Mouse (Mus musculus): Measurements from ENCODE around the gene Idh3g. TPM values are rescaled to one million over a fixed set of nuclear protein-coding genes. Genes with fewer than 3 reads are reported as not detected.

Gene Idh3g
- 144 and 247 TPM in 2 replicates for polyA plus RNA-seq (2012; rRNA removed)

- 28% methylated on average over 52 of the region's 52 CpGs for WGBS
- peak within 1 kb of the TSS; percentile 98 for H3K4me3 ChIP-seq (replicated peaks; ENCODE audit: extremely low read depth, low read depth, low read length)
Measured at GRCm38 (mm10) chrX:73786364-73787224, at the start of gene Idh3g, which contains the start of gene Ssr4. Gene Idh3g (minus strand): TSS chrX:73786897. Gene Ssr4 (plus strand): TSS chrX:73787028.

GRCm38 (mm10) chrX:73835731-73836130 is 49.0 kb upstream of the Idh3g start:
- no peaks in the 10 kb centered on the region for H3K4me1 ChIP-seq (ENCODE audit: control insufficient read depth, insufficient read depth, low read length)
- no peak overlapping the region for H3K4me3 ChIP-seq (replicated peaks; ENCODE audit: extremely low read depth, low read depth, low read length)
- no peak for DNase-seq
- no peak for TF ChIP-seq CTCF (IDR thresholded peaks at IDR 0.05; ENCODE audit: insufficient read depth, low read length)
- TF ChIP-seq POLR2A (IDR thresholded peaks at IDR 0.05; ENCODE audit: borderline replicate concordance, extremely low read depth, low read depth, low read length), result no peak
- 90% methylated on average over 1 of the region's 1 CpGs for WGBS

More at GRCm38 (mm10) chrX:73786364-73787224, at the start of gene Idh3g, which contains the start of gene Ssr4:
- DNase-seq, result peak; percentile 91
- H3K4me1 ChIP-seq (ENCODE audit: control insufficient read depth, insufficient read depth, low read length), result no peaks in the 10 kb centered on the region; the same call in 1 of the 2 replicates
- TF ChIP-seq CTCF (IDR thresholded peaks at IDR 0.05; ENCODE audit: insufficient read depth, low read length) (no peak), POLR2A (IDR thresholded peaks at IDR 0.05; ENCODE audit: borderline replicate concordance, extremely low read depth, low read depth, low read length) (peak; percentile 83; the same call in 1 of the 2 replicates)

- Histone ChIP-seq H3K4me1 (ENCODE audit: control insufficient read depth, insufficient read depth, low read length) (no peaks in the 10 kb centered on the region; the same call in 1 of the 2 replicates), H3K4me3 (replicated peaks; ENCODE audit: extremely low read depth, low read depth, low read length) (peak within 1 kb of the TSS; percentile 47)
- WGBS, result 24% methylated on average over 80 of the region's 84 CpGs
- DNase-seq, result peak; percentile 20
- TF ChIP-seq POLR2A (IDR thresholded peaks at IDR 0.05; ENCODE audit: borderline replicate concordance, extremely low read depth, low read depth, low read length) (no peak), CTCF (IDR thresholded peaks at IDR 0.05; ENCODE audit: insufficient read depth, low read length) (no peak)
Measured at GRCm38 (mm10) chrX:73824185-73825151, 37.8 kb upstream of the Idh3g start, which contains the start of gene Pdzd4. Gene Pdzd4 (minus strand): TSS chrX:73824969.

GRCm38 (mm10) chrX:73823747-73824146 is 37.0 kb upstream of the Idh3g start:
- Histone ChIP-seq H3K4me3 (replicated peaks; ENCODE audit: extremely low read depth, low read depth, low read length) (no peak overlapping the region), H3K4me1 (ENCODE audit: control insufficient read depth, insufficient read depth, low read length) (no peaks in the 10 kb centered on the region; the same call in 1 of the 2 replicates)
- WGBS, result 25% methylated on average over 17 of the region's 17 CpGs
- TF ChIP-seq CTCF (IDR thresholded peaks at IDR 0.05; ENCODE audit: insufficient read depth, low read length) (no peak), POLR2A (IDR thresholded peaks at IDR 0.05; ENCODE audit: borderline replicate concordance, extremely low read depth, low read depth, low read length) (no peak)
- DNase-seq, result no peak

- no peaks in the 10 kb centered on the region for H3K4me1 ChIP-seq (ENCODE audit: control insufficient read depth, insufficient read depth, low read length)
- DNase-seq, result no peak
- TF ChIP-seq POLR2A (IDR thresholded peaks at IDR 0.05; ENCODE audit: borderline replicate concordance, extremely low read depth, low read depth, low read length) (no peak), CTCF (IDR thresholded peaks at IDR 0.05; ENCODE audit: insufficient read depth, low read length) (no peak)
- WGBS, result 48% methylated on average over 3 of the region's 3 CpGs
- H3K4me3 ChIP-seq (replicated peaks; ENCODE audit: extremely low read depth, low read depth, low read length), result no peak overlapping the region
Measured at GRCm38 (mm10) chrX:73816596-73817314, 30.1 kb upstream of the Idh3g start.

GRCm38 (mm10) chrX:73815072-73815471 is 28.4 kb upstream of the Idh3g start:
- no peak overlapping the region for H3K4me3 ChIP-seq (replicated peaks; ENCODE audit: extremely low read depth, low read depth, low read length)

GRCm38 (mm10) chrX:73805814-73806213 is 19.1 kb upstream of the Idh3g start:
- TF ChIP-seq CTCF (IDR thresholded peaks at IDR 0.05; ENCODE audit: insufficient read depth, low read length) (no peak), POLR2A (IDR thresholded peaks at IDR 0.05; ENCODE audit: borderline replicate concordance, extremely low read depth, low read depth, low read length) (no peak)
- WGBS, result 70% methylated on average over 1 of the region's 1 CpGs
- no peaks in the 10 kb centered on the region for H3K4me1 ChIP-seq (ENCODE audit: control insufficient read depth, insufficient read depth, low read length)
- DNase-seq, result no peak
- no peak overlapping the region for H3K4me3 ChIP-seq (replicated peaks; ENCODE audit: extremely low read depth, low read depth, low read length)

More at GRCm38 (mm10) chrX:73815072-73815471, 28.4 kb upstream of the Idh3g start:
- TF ChIP-seq POLR2A (IDR thresholded peaks at IDR 0.05; ENCODE audit: borderline replicate concordance, extremely low read depth, low read depth, low read length), result no peak
- no peak for TF ChIP-seq CTCF (IDR thresholded peaks at IDR 0.05; ENCODE audit: insufficient read depth, low read length)
- no peaks in the 10 kb centered on the region for H3K4me1 ChIP-seq (ENCODE audit: control insufficient read depth, insufficient read depth, low read length)
- 27% methylated on average over 14 of the region's 14 CpGs for WGBS
- DNase-seq, result no peak

GRCm38 (mm10) chrX:73798502-73798901 is 11.8 kb upstream of the Idh3g start:
- no peak for TF ChIP-seq POLR2A (IDR thresholded peaks at IDR 0.05; ENCODE audit: borderline replicate concordance, extremely low read depth, low read depth, low read length)
- peak; percentile 60 for TF ChIP-seq CTCF (IDR thresholded peaks at IDR 0.05; ENCODE audit: insufficient read depth, low read length)
- Histone ChIP-seq H3K4me3 (replicated peaks; ENCODE audit: extremely low read depth, low read depth, low read length) (no peak overlapping the region), H3K4me1 (ENCODE audit: control insufficient read depth, insufficient read depth, low read length) (no peaks in the 10 kb centered on the region)
- WGBS, result 47% methylated on average over 9 of the region's 9 CpGs
- peak; percentile 59 for DNase-seq
